Mouse (Mus musculus) megakaryocyte, embryonic 14.5 days (primary cell): ENCODE measurements around the gene Ovch2. TPM values are rescaled to one million over a fixed set of nuclear protein-coding genes. Genes with fewer than 3 reads are reported as not detected.
"Not testable (repeated sequence)": the region's sequence is repeated elsewhere in the genome, so short reads cannot be mapped to it uniquely, and the experiment has no call there.

Experiments
- H3K27me3 ChIP-seq: replicated peaks from 2 replicates; pipeline ENCODE3; 2012; ENCODE audit warnings: inconsistent platforms
- H3K36me3 ChIP-seq: replicated peaks from 2 replicates; pipeline ENCODE3; 2012; ENCODE audit warnings: low read length, inconsistent platforms, mixed read lengths
- H3K4me1 ChIP-seq: 2 replicates; pipeline ENCODE4 v1.6.1; 2012; ENCODE audit warnings: inconsistent platforms
- H3K4me3 ChIP-seq: replicated peaks from 2 replicates; pipeline ENCODE3; 2012; ENCODE audit warnings: moderate library complexity, mild to moderate bottlenecking, inconsistent platforms
- H3K9me3 ChIP-seq: 2 replicates; pipeline ENCODE4 v1.6.1; 2012; ENCODE audit warnings: inconsistent platforms
- FLI1 ChIP-seq: IDR thresholded peaks from 2 replicates; pipeline ENCODE4 v1.6.1; 2012; ENCODE audit warnings: low read length, inconsistent platforms, mixed read lengths
- GATA1 ChIP-seq: IDR thresholded peaks from 3 replicates; pipeline ENCODE4 v1.6.1; 2012; ENCODE audit warnings: mixed read lengths, low read length, inconsistent platforms, borderline replicate concordance
- polyA plus RNA-seq: library from polyadenylated mRNA; stranded (reverse); fragments of >175 nt; gene quantifications from 2 replicates; pipeline ENCODE4 v1.2.3, GENCODE M21; 2012; ENCODE audit warnings: low replicate concordance; ENCODE audit not compliant: insufficient read depth

Ovch2 gene
- polyA plus RNA-seq: not detected in 2 replicates

- no peak for TF ChIP-seq GATA1
- no peak for TF ChIP-seq FLI1
- Histone ChIP-seq H3K4me3 (no peak within 1 kb of the TSS), H3K36me3 (no peaks in the 10 kb centered on the region), H3K27me3 (no peaks in the 10 kb centered on the region), H3K9me3 (peaks cover 5% of the 10 kb centered on the region; the same call in 1 of the 2 replicates), H3K4me1 (no peaks in the 10 kb centered on the region)
These were observed at the start of gene Ovch2 for GRCm38 (mm10) chr7:107801108-107801507. Gene Ovch2, minus strand, starts transcription at chr7:107801208.

- not testable (repeated sequence) for H3K27me3 ChIP-seq, H3K36me3 ChIP-seq, H3K4me1 ChIP-seq, H3K4me3 ChIP-seq, H3K9me3 ChIP-seq
These were observed 46.4 kb upstream of the Ovch2 start, which contains the start of gene Olfr470 for GRCm38 (mm10) chr7:107847390-107847789. Gene Olfr470, minus strand, starts transcription at chr7:107847490.

- H3K4me1 ChIP-seq: no peaks in the 10 kb centered on the region
- H3K4me3 ChIP-seq: no peak overlapping the region
These were observed 40.7 kb upstream of the Ovch2 start for GRCm38 (mm10) chr7:107841719-107842118.

GRCm38 (mm10) chr7:107825441-107825840, 24.4 kb upstream of the Ovch2 start, which contains the start of gene Olfr469:
Gene Olfr469, minus strand, starts transcription at chr7:107825541.
- not testable (repeated sequence) for H3K4me1 ChIP-seq, H3K9me3 ChIP-seq, H3K36me3 ChIP-seq, H3K27me3 ChIP-seq, H3K4me3 ChIP-seq

More at GRCm38 (mm10) chr7:107841719-107842118, 40.7 kb upstream of the Ovch2 start:
- TF ChIP-seq FLI1 (no peak), GATA1 (no peak)
- H3K27me3 ChIP-seq: no peaks in the 10 kb centered on the region
- H3K9me3 ChIP-seq: no peaks in the 10 kb centered on the region
- no peaks in the 10 kb centered on the region for H3K36me3 ChIP-seq

GRCm38 (mm10) chr7:107823867-107824266, 22.9 kb upstream of the Ovch2 start:
- H3K4me1 ChIP-seq, H3K36me3 ChIP-seq, H3K4me3 ChIP-seq, H3K9me3 ChIP-seq, H3K27me3 ChIP-seq: not testable (repeated sequence)

- Histone ChIP-seq H3K4me3 (no peak overlapping the region), H3K27me3 (no peaks in the 10 kb centered on the region), H3K4me1 (no peaks in the 10 kb centered on the region), H3K9me3 (no peaks in the 10 kb centered on the region), H3K36me3 (no peaks in the 10 kb centered on the region)
- no peak for TF ChIP-seq FLI1
- no peak for TF ChIP-seq GATA1
These were observed 18.4 kb upstream of the Ovch2 start for GRCm38 (mm10) chr7:107819442-107819841.

- Histone ChIP-seq H3K4me3 (no peak within 1 kb of the TSS), H3K4me1 (no peaks in the 10 kb centered on the region), H3K9me3 (0 out of 2 replicates have a peak, but pooled peaks cover 2% of the 10 kb centered on the region), H3K27me3 (no peaks in the 10 kb centered on the region), H3K36me3 (no peaks in the 10 kb centered on the region)
- no peak for TF ChIP-seq GATA1
- no peak for TF ChIP-seq FLI1
These were observed 11.0 kb upstream of the Ovch2 start, which contains the start of gene Olfr467 for GRCm38 (mm10) chr7:107811963-107812362. Gene Olfr467, plus strand, starts transcription at chr7:107812263.

- no peaks in the 10 kb centered on the region for H3K4me1 ChIP-seq
- H3K4me3 ChIP-seq: no peak overlapping the region
- no peaks in the 10 kb centered on the region for H3K27me3 ChIP-seq
- H3K9me3 ChIP-seq: peaks cover 5% of the 10 kb centered on the region; the same call in 1 of the 2 replicates
- TF ChIP-seq FLI1 (no peak), GATA1 (no peak)
- no peaks in the 10 kb centered on the region for H3K36me3 ChIP-seq
These were observed 1.1 kb upstream of the Ovch2 start for GRCm38 (mm10) chr7:107802138-107802537.

- H3K4me3 ChIP-seq: no peak overlapping the region
- TF ChIP-seq GATA1: no peak
- TF ChIP-seq FLI1: no peak
- H3K9me3 ChIP-seq: no peaks in the 10 kb centered on the region
- no peaks in the 10 kb centered on the region for H3K4me1 ChIP-seq
- H3K27me3 ChIP-seq: no peaks in the 10 kb centered on the region
- no peaks in the 10 kb centered on the region for H3K36me3 ChIP-seq
These were observed 4.5 kb downstream of the Ovch2 start for GRCm38 (mm10) chr7:107796500-107796899.

- H3K9me3 ChIP-seq: no peaks in the 10 kb centered on the region
- H3K4me3 ChIP-seq: no peak overlapping the region
- peaks cover 4% of the 10 kb centered on the region for H3K27me3 ChIP-seq
- no peaks in the 10 kb centered on the region for H3K4me1 ChIP-seq
- TF ChIP-seq GATA1 (no peak), FLI1 (no peak)
- H3K36me3 ChIP-seq: no peaks in the 10 kb centered on the region
These were observed 12.9 kb downstream of the Ovch2 start for GRCm38 (mm10) chr7:107787977-107788620.

GRCm38 (mm10) chr7:107779611-107780010, 21.4 kb downstream of the Ovch2 start:
- no peaks in the 10 kb centered on the region for H3K36me3 ChIP-seq
- H3K9me3 ChIP-seq: no peaks in the 10 kb centered on the region
- no peaks in the 10 kb centered on the region for H3K27me3 ChIP-seq
- H3K4me1 ChIP-seq: no peaks in the 10 kb centered on the region
- TF ChIP-seq FLI1 (no peak), GATA1 (no peak)
- no peak overlapping the region for H3K4me3 ChIP-seq

GRCm38 (mm10) chr7:107778216-107778615, 22.8 kb downstream of the Ovch2 start:
- no peak for TF ChIP-seq GATA1
- no peak for TF ChIP-seq FLI1
- no peaks in the 10 kb centered on the region for H3K27me3 ChIP-seq
- H3K9me3 ChIP-seq: no peaks in the 10 kb centered on the region
- H3K4me3 ChIP-seq: no peak overlapping the region
- H3K36me3 ChIP-seq: no peaks in the 10 kb centered on the region
- no peaks in the 10 kb centered on the region for H3K4me1 ChIP-seq
